Mouse (Mus musculus) midbrain, embryonic 14.5 days (tissue): ENCODE data around the gene Gm1604a. TPM values are rescaled to one million over a fixed set of nuclear protein-coding genes. Genes with fewer than 3 reads are reported as not detected.
"Not testable (repeated sequence)": the region's sequence is repeated elsewhere in the genome, so short reads cannot be mapped to it uniquely, and the experiment has no call there.

Experiments used
- ATAC-seq: fragments of 200-750 bp; cut with Nextera tagmentation; 2 replicates; pipeline ENCODE4 v1.8.0; 2017; ENCODE audit warnings: moderate number of reproducible peaks, moderate library complexity; ENCODE audit not compliant: low FRiP score, low TSS enrichment
- DNase-seq: peaks from one replicate; pipeline ENCODE4 v3.0.0-alpha.2; 2015
- H3K27ac ChIP-seq: fragments of 300-500 bp; sonication (generic); replicated peaks from 2 replicates; pipeline ENCODE4 v1.5.1; 2014; ENCODE audit warnings: mild to moderate bottlenecking, low read depth, low read length, moderate library complexity
- H3K27me3 ChIP-seq: fragments of 300-500 bp; sonication (generic); 2 replicates; pipeline ENCODE4 v1.6.1; 2014; ENCODE audit warnings: low read length, control low read depth, mixed read lengths; ENCODE audit not compliant: control insufficient read depth, insufficient read depth
- H3K36me3 ChIP-seq: fragments of 300-500 bp; sonication (generic); 2 replicates; pipeline ENCODE4 v1.6.1; 2014; ENCODE audit warnings: low read length, control low read depth; ENCODE audit not compliant: control insufficient read depth, insufficient read depth
- H3K4me1 ChIP-seq: fragments of 300-500 bp; sonication (generic); 2 replicates; pipeline ENCODE4 v1.6.1; 2014; ENCODE audit warnings: mild to moderate bottlenecking, antibody characterized with exemption, low read length, control low read depth; ENCODE audit not compliant: control insufficient read depth, insufficient read depth
- H3K4me2 ChIP-seq: fragments of 300-500 bp; sonication (generic); 2 replicates; pipeline ENCODE4 v1.6.1; 2014; ENCODE audit warnings: mild to moderate bottlenecking, low read length, moderate library complexity
- H3K4me3 ChIP-seq: fragments of 300-500 bp; sonication (generic); replicated peaks from 2 replicates; pipeline ENCODE4 v1.5.1; 2014; ENCODE audit warnings: low read depth, low read length
- H3K9ac ChIP-seq: fragments of 300-500 bp; sonication (generic); replicated peaks from 2 replicates; pipeline ENCODE4 v1.6.1; 2014; ENCODE audit warnings: mild to moderate bottlenecking, low read length, moderate library complexity
- H3K9me3 ChIP-seq: fragments of 300-500 bp; sonication (generic); 2 replicates; pipeline ENCODE4 v1.6.1; 2016; ENCODE audit warnings: low read length, control low read depth, mixed read lengths; ENCODE audit not compliant: control insufficient read depth
- WGBS: fragments of 180-500 bp; shearing (Covaris S2); extraction: QIAGEN DNeasy Blood & Tissue Kit; methylation state at CpG from one replicate; pipeline ENCODE4 v1.1.7; 2014; 5-methylcytosine and 5-hydroxymethylcytosine counted together
- polyA plus RNA-seq: library from polyadenylated mRNA; unstranded; fragments of >200 nt; fragmentation: Nextera tagmentation; extraction: Ambion mirVana; gene quantifications from 2 replicates; pipeline ENCODE4 v1.2.1, GENCODE M21; 2014

The Gm1604a gene
- polyA plus RNA-seq, 1 experiment from 2014 or later: not detected

DNA sequence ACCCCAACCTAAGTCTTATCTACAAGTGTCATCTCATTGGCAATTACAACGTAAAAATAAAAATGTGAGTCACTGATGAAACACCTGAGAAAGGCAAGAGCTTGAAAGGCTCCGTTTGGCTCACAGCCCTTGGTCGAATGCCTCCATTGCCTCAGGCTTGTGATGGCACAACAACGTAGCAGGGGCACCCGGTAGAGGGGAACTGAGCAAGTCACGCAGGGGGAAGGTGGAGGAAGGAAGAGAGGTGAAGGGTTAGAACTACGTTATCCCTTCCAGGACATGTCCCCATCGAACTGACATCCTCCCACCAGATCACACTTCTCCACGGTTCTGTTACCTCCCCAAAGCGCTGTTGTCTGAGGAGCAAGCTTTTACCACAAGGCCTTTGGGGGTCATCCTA, 101.1 kb downstream of the Gm1604a start:
- H3K9ac ChIP-seq, ATAC-seq, H3K4me2 ChIP-seq, H3K4me3 ChIP-seq, H3K4me1 ChIP-seq, DNase-seq, H3K9me3 ChIP-seq, H3K27me3 ChIP-seq, H3K36me3 ChIP-seq, H3K27ac ChIP-seq: not testable (repeated sequence)
- whole genome bisulfite sequencing: 83% methylated on average over 7 of the region's 10 CpGs

DNA sequence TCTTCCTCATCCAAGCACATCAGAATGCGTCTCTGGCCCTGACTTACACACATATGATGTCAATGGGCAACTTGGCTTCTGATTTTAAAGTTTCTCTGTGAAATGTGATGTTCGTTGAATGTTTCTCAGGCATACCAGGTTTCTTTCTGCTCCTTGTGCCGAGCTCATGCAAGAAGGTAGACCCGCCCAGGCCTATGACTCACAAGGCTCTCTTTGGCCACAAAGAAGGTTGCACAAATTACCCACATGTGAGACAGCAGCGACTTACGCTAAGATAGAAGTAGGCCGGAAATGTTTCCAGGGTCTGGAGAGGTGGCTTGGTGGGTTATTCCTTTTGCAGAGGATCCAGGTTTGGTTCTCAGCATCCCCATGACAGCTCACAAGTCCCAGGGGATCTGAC, 108.6 kb downstream of the Gm1604a start:
- H3K36me3 ChIP-seq, DNase-seq, H3K27me3 ChIP-seq, H3K9ac ChIP-seq, ATAC-seq, H3K4me1 ChIP-seq, H3K27ac ChIP-seq, H3K4me3 ChIP-seq, H3K4me2 ChIP-seq, H3K9me3 ChIP-seq: not testable (repeated sequence)
- WGBS: no CpG with 5 or more reads among the region's 7 CpGs

DNA sequence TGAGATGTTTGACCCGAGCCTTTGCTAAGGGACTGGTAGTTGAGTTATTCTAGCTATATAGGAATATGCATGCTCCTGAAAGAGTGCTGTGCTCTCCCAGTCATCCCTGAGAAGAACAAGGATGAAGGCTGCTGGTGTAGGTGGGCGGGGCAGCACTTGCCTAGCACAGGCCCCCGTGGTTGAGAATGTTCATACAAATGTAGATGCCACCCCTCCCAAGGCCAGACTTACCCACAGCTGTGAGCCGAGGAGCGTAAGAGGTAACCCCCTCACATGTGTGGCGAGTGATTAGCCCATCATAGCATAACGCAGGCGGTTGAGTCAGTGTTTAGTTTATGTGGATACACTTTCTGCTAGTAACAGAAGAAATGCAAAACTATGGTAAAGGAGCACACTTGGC, 109.9 kb downstream of the Gm1604a start:
- not testable (repeated sequence) for ATAC-seq, H3K9me3 ChIP-seq, H3K4me3 ChIP-seq, H3K27me3 ChIP-seq, H3K27ac ChIP-seq, DNase-seq, H3K9ac ChIP-seq, H3K36me3 ChIP-seq, H3K4me1 ChIP-seq, H3K4me2 ChIP-seq
- 89% methylated on average over 7 of the region's 8 CpGs for WGBS

Other genes with a start within 250 kb of the Gm1604a start
- 20.8 and 27.8 TPM in 2 replicates for gene Ezr, start 242.8 kb upstream of the Gm1604a start, polyA plus RNA-seq
- 53.3 and 55.9 TPM in 2 replicates for gene Rsph3b, start 76.9 kb upstream of the Gm1604a start, polyA plus RNA-seq
- 63.8 and 70.2 TPM in 2 replicates for gene Tagap1, start 64.4 kb upstream of the Gm1604a start, polyA plus RNA-seq
- gene Rnaset2b, start 54.9 kb upstream of the Gm1604a start, polyA plus RNA-seq: 62.1 and 64.3 TPM in 2 replicates
- gene Gm49721, start 46.7 kb upstream of the Gm1604a start, polyA plus RNA-seq: 0.31 TPM in 1 of 2 replicates, not detected in the other
- 17.3 and 22.7 TPM in 2 replicates for gene Rps6ka2, start 144.5 kb downstream of the Gm1604a start, polyA plus RNA-seq